Mouse (Mus musculus) heart, adult 2 months (tissue): ENCODE measurements at regions not wholly inside any gene's neighbourhood (a gene's known extent, or its start where the extent isn't known, plus 50 kb on each side); places are given as distances from the start of the nearest gene placed in this dataset.

Experiments used
- CTCF ChIP-seq: fragments of 200-600 bp; IDR thresholded peaks from 2 replicates; pipeline ENCODE4 v1.8.1; 2022; ENCODE audit warnings: antibody characterized with exemption, mild to moderate bottlenecking, moderate library complexity
- EP300 ChIP-seq: fragments of 200-500 bp; IDR thresholded peaks from 2 replicates; pipeline ENCODE4 v1.6.1; 2011; ENCODE audit warnings: low read depth, low read length, control low read depth; ENCODE audit not compliant: insufficient read depth
- POLR2A ChIP-seq: fragments of 200-500 bp; IDR thresholded peaks from 2 replicates; pipeline ENCODE4 v1.6.1; 2011; ENCODE audit warnings: mild to moderate bottlenecking, low read depth, low read length, control low read depth; ENCODE audit not compliant: insufficient read depth

DNA sequence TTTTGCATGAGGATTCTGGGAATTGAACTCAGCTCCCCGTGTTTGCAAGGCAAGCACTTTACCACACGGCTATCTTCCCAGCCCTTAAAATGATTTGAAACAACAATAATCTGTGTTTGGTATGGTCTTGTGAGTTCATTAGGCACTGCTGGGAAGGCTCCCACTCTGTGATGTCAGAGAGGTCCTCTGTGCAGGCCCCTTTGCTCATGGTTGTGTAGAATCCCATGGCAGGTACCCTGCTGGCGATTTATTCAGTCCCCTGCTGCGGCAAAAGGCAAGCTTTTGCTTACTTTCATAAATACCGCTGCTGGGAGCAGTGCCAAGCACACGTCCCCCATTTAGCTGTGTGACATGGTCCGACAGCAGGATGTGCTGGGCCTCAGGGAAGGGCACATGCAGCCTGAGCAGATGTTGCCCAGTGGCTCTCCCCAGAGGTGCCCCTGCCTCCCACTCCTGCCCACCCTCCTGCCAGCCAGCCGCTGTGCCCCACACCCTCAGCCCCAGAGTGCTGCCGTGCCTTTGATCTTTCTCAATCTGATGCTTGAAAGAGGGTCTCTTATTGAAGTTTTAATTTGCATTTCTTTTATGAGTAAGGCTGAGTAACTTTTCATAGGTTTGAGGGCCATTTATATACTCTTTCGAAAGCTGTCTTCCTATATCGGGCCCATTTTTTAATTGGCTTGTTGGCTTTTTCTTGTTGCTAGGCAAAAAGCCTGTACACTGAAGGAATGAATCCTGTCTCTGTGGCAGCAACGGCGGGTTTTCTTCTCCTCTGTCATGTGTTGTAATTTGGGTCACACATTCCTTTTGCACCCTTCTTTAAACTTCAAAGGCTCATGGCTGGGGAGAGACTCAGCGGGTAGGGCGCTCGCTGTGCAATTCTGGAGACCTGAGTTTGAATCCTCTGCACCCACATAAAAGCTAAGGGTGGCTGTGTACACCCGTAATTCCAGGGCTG lies 136.2 kb upstream of the Tle3 start:
- TF ChIP-seq CTCF = no peak
- no peak for TF ChIP-seq POLR2A
- no peak for TF ChIP-seq EP300
